Mouse (Mus musculus): Measurements from ENCODE around the gene Drc3. TPM values are rescaled to one million over a fixed set of nuclear protein-coding genes. Genes with fewer than 3 reads are reported as not detected.

Gene Drc3
- polyA plus RNA-seq, 1 experiment, result 0.33 TPM

DNA sequence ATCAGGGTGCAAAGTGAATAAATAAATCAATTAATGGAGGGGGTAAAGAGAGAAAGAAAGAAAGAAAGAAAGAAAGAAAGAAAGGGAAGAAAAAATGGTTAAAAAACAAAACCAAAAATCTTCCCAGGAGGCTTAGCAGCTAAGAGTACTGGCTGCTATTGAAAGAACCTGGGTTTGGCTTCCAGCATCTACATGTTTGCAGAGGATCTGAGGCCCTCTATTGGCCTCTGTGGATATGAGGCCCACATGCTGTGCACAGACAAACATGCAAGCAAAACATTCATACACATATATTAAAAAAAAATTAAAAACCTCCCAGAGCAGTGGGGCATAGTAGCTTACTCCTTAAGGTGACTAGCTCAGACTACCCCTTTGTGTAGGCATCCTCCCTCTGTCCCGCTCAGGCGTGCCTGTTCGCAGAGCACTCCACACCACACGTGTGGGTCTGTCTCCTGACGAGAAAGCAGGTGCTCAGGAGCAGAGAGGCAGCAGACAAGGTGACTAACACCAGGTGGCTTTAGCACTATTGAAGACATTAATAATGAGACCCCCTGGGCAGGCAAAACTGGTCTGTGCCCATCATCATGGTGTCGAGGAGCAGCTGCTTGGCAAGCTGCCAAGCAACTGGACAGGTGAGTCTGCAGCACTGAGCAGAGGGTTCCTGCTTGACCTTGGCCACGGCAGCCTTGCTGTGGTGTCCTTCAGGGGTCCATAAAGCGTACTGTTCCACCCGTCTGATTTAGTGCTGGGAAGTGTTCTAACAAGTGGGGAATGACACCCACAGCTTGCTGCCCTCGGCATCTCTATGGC lies 33.7 kb upstream of the Drc3 start:
- H3K4me1 ChIP-seq (ENCODE audit: control insufficient read depth, insufficient read depth, insufficient read length, low read length), result peaks cover 15% of the 10 kb centered on the region
- TF ChIP-seq CTCF (IDR thresholded peaks at IDR 0.05; ENCODE audit: extremely low read depth, insufficient read length, insufficient replicate concordance, low read depth, low read length) (no peak), POLR2A (IDR thresholded peaks at IDR 0.05; ENCODE audit: low read depth, low read length) (no peak)
- WGBS, result 52% methylated on average over 10 of the region's 10 CpGs
- H3K27ac ChIP-seq (ENCODE audit: insufficient read depth, low read depth, low read length), result peak overlapping the region; percentile 80; the same call in 1 of the 2 replicates
- H3K4me3 ChIP-seq (ENCODE audit: low read depth, low read length), result no peak overlapping the region
- no peaks in the 10 kb centered on the region for H3K27me3 ChIP-seq (ENCODE audit: control insufficient read depth, insufficient read depth, low read length)
- 0 out of 2 replicates have a peak, but pooled peaks cover 3% of the 10 kb centered on the region for H3K36me3 ChIP-seq (ENCODE audit: control insufficient read depth, insufficient read depth, low read length)

DNA sequence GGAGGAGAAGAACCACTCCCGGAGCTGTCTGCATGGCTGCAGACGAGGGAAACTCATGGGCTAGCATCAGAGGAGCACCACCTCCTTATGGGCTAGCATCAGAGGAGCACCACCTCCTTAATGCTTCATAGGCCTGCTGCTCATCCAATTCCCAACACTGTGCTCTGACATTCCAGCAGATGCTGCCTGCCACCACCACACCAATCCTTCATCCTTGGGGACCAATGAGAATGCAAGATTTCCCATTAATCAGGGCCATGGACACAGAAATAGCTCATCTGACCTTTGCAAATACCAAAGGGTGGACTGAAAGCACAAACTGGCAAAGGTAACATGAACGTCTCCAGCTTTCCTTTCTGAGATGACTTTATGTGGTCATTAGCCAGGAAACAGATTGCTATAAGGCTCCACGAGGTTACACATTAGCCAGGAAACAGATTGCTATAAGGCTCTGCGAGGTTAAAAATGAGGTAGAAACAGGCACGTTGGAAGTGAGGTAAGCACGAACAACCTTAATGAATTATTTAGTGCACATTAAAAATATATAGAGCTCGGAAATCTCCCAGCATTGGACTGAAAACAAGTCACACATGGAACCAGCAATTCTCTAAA lies 32.6 kb upstream of the Drc3 start:
- Histone ChIP-seq H3K27ac (ENCODE audit: insufficient read depth, low read depth, low read length) (peak overlapping the region; percentile 80), H3K4me1 (ENCODE audit: control insufficient read depth, insufficient read depth, insufficient read length, low read length) (peaks cover 19% of the 10 kb centered on the region), H3K4me3 (ENCODE audit: low read depth, low read length) (no peak overlapping the region), H3K36me3 (ENCODE audit: control insufficient read depth, insufficient read depth, low read length) (0 out of 2 replicates have a peak, but pooled peaks cover 1% of the 10 kb centered on the region), H3K27me3 (ENCODE audit: control insufficient read depth, insufficient read depth, low read length) (no peaks in the 10 kb centered on the region)
- 26% methylated on average over 8 of the region's 8 CpGs for WGBS
- TF ChIP-seq POLR2A (IDR thresholded peaks at IDR 0.05; ENCODE audit: low read depth, low read length) (no peak), CTCF (IDR thresholded peaks at IDR 0.05; ENCODE audit: extremely low read depth, insufficient read length, insufficient replicate concordance, low read depth, low read length) (no peak)

DNA sequence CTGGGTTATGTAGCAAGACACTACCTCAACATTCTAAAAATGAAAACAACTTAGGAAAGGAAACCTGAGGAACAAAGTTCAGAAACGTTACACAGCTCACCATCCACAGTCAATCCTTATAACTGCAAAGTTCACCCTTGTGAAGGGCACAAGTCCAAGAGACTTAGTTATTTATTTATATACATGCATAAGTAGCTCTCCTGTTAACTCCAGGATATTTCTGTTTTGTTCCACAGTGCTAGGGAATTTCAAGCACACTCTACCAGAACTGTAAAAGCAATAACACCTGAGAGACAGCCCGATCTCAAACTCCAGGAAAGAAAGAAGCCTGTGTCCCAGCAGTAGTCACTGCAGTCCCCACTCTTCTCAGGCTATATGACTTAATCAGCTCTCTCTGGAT lies 31.7 kb upstream of the Drc3 start:
- no peaks in the 10 kb centered on the region for H3K27me3 ChIP-seq (ENCODE audit: control insufficient read depth, insufficient read depth, low read length)
- 0 out of 2 replicates have a peak, but pooled peaks cover 1% of the 10 kb centered on the region for H3K36me3 ChIP-seq (ENCODE audit: control insufficient read depth, insufficient read depth, low read length)
- TF ChIP-seq POLR2A (IDR thresholded peaks at IDR 0.05; ENCODE audit: low read depth, low read length), result no peak
- TF ChIP-seq CTCF (IDR thresholded peaks at IDR 0.05; ENCODE audit: extremely low read depth, insufficient read length, insufficient replicate concordance, low read depth, low read length), result no peak
- peaks cover 19% of the 10 kb centered on the region for H3K4me1 ChIP-seq (ENCODE audit: control insufficient read depth, insufficient read depth, insufficient read length, low read length)
- H3K4me3 ChIP-seq (ENCODE audit: low read depth, low read length), result no peak overlapping the region
- WGBS, result 30% methylated on average over 2 of the region's 2 CpGs
- peak overlapping the region; percentile 80 for H3K27ac ChIP-seq (ENCODE audit: insufficient read depth, low read depth, low read length)

DNA sequence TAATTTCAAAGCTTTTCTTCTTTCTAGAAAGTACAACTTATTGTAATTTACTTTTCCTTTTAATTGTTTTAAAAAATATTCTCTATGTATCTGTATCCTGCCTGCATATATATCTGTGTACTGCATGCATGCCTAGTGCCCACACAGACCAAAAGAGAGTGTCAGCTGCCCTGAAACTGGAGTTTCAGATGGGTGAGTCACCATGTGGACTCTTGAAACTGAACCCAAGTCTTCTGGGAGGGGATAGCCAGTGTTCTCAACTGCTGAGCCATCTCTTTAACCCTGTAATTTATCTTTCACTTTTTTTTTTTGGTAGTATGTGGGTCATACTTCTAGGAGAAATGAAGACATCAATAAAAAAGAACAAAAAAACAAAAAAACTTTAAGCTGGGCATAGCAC lies 29.4 kb upstream of the Drc3 start:
- Histone ChIP-seq H3K36me3 (ENCODE audit: control insufficient read depth, insufficient read depth, low read length) (peaks cover 1% of the 10 kb centered on the region; the same call in 1 of the 2 replicates), H3K27me3 (ENCODE audit: control insufficient read depth, insufficient read depth, low read length) (no peaks in the 10 kb centered on the region)
- TF ChIP-seq POLR2A (IDR thresholded peaks at IDR 0.05; ENCODE audit: low read depth, low read length) (no peak), CTCF (IDR thresholded peaks at IDR 0.05; ENCODE audit: extremely low read depth, insufficient read length, insufficient replicate concordance, low read depth, low read length) (no peak)

DNA sequence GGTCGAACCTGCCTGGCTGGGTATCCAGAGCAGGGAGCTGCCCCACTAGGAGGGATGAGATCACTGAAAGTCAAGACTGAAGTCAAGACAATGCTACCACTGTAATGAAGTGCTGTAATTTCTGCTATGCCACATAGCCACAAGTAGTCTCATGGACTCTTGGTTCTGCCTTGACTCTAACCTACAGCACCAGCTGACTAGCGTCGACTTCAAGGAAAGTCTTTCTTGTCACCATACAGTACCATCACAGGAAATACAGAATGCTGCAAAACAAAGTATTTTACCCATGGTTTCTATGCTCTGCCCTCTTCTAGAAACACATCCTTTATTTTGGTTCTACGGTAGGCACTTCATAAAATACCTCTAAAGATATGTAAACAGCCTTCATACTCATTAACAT lies 22.6 kb upstream of the Drc3 start:
- Histone ChIP-seq H3K4me1 (ENCODE audit: control insufficient read depth, insufficient read depth, insufficient read length, low read length) (no peaks in the 10 kb centered on the region), H3K36me3 (ENCODE audit: control insufficient read depth, insufficient read depth, low read length) (peaks cover 1% of the 10 kb centered on the region; the same call in 1 of the 2 replicates), H3K27me3 (ENCODE audit: control insufficient read depth, insufficient read depth, low read length) (no peaks in the 10 kb centered on the region), H3K27ac (ENCODE audit: insufficient read depth, low read depth, low read length) (no peak overlapping the region), H3K4me3 (ENCODE audit: low read depth, low read length) (no peak overlapping the region)
- TF ChIP-seq POLR2A (IDR thresholded peaks at IDR 0.05; ENCODE audit: low read depth, low read length), result no peak
- no peak for TF ChIP-seq CTCF (IDR thresholded peaks at IDR 0.05; ENCODE audit: extremely low read depth, insufficient read length, insufficient replicate concordance, low read depth, low read length)
- 82% methylated on average over 4 of the region's 4 CpGs for WGBS

More for the DNA sequence above, 29.4 kb upstream of the Drc3 start:
- Histone ChIP-seq H3K4me1 (ENCODE audit: control insufficient read depth, insufficient read depth, insufficient read length, low read length) (peaks cover 19% of the 10 kb centered on the region), H3K4me3 (ENCODE audit: low read depth, low read length) (no peak overlapping the region), H3K27ac (ENCODE audit: insufficient read depth, low read depth, low read length) (no peak overlapping the region)

DNA sequence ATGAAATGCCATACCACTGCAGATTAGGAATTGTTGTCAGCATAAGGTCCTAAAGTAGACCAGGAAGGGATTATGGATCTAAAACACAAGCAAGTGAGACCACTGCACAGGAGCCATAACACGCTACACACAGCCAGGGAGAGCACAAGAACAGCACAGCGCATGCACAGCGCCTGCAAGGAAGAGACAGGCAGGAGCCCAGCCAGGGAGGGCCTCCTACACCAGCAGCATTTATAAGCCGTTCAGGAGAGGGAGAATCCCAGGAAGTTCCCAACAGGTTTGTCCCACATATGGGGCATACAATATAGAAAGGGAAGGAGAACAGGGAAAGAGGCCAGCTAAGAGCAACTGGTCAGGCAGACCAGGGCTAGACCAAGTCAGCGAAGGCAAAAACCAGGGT lies 19.7 kb upstream of the Drc3 start:
- TF ChIP-seq POLR2A (IDR thresholded peaks at IDR 0.05; ENCODE audit: low read depth, low read length) (no peak), CTCF (IDR thresholded peaks at IDR 0.05; ENCODE audit: extremely low read depth, insufficient read length, insufficient replicate concordance, low read depth, low read length) (no peak)
- Histone ChIP-seq H3K36me3 (ENCODE audit: control insufficient read depth, insufficient read depth, low read length) (peaks cover 2% of the 10 kb centered on the region; the same call in 1 of the 2 replicates), H3K4me3 (ENCODE audit: low read depth, low read length) (no peak overlapping the region), H3K27ac (ENCODE audit: insufficient read depth, low read depth, low read length) (no peak overlapping the region), H3K4me1 (ENCODE audit: control insufficient read depth, insufficient read depth, insufficient read length, low read length) (peaks cover 15% of the 10 kb centered on the region), H3K27me3 (ENCODE audit: control insufficient read depth, insufficient read depth, low read length) (no peaks in the 10 kb centered on the region)
- 85% methylated on average over 5 of the region's 5 CpGs for WGBS

GRCm38 (mm10) chr11:60334124-60334523 lies 19.0 kb upstream of the Drc3 start:
- TF ChIP-seq POLR2A (IDR thresholded peaks at IDR 0.05; ENCODE audit: low read depth, low read length) (no peak), CTCF (IDR thresholded peaks at IDR 0.05; ENCODE audit: extremely low read depth, insufficient read length, insufficient replicate concordance, low read depth, low read length) (no peak)
- peaks cover 15% of the 10 kb centered on the region for H3K4me1 ChIP-seq (ENCODE audit: control insufficient read depth, insufficient read depth, insufficient read length, low read length)
- H3K27ac ChIP-seq (ENCODE audit: insufficient read depth, low read depth, low read length), result no peak overlapping the region
- no peak overlapping the region for H3K4me3 ChIP-seq (ENCODE audit: low read depth, low read length)
- 79% methylated on average over 3 of the region's 3 CpGs for WGBS
- no peaks in the 10 kb centered on the region for H3K27me3 ChIP-seq (ENCODE audit: control insufficient read depth, insufficient read depth, low read length)
- 0 out of 2 replicates have a peak, but pooled peaks cover 1% of the 10 kb centered on the region for H3K36me3 ChIP-seq (ENCODE audit: control insufficient read depth, insufficient read depth, low read length)

All from small intestine, adult 2 months (tissue).